Mouse (Mus musculus) ES-E14 (cell line): ENCODE results near the gene Nsg1.

Experiments
- CHD2 ChIP-seq: IDR thresholded peaks from 2 replicates; pipeline ENCODE4 v1.6.1; 2014; ENCODE audit warnings: mild to moderate bottlenecking, low read depth, low read length, inconsistent platforms
- ZC3H11A ChIP-seq: IDR thresholded peaks from 2 replicates; pipeline ENCODE4 v1.6.1; 2012; ENCODE audit warnings: low read depth, mild to moderate bottlenecking, inconsistent platforms, low read length, borderline replicate concordance
- ZNF384 ChIP-seq: IDR thresholded peaks from 2 replicates; pipeline ENCODE4 v1.6.1; 2012; ENCODE audit warnings: low read depth, low read length, inconsistent platforms

DNA sequence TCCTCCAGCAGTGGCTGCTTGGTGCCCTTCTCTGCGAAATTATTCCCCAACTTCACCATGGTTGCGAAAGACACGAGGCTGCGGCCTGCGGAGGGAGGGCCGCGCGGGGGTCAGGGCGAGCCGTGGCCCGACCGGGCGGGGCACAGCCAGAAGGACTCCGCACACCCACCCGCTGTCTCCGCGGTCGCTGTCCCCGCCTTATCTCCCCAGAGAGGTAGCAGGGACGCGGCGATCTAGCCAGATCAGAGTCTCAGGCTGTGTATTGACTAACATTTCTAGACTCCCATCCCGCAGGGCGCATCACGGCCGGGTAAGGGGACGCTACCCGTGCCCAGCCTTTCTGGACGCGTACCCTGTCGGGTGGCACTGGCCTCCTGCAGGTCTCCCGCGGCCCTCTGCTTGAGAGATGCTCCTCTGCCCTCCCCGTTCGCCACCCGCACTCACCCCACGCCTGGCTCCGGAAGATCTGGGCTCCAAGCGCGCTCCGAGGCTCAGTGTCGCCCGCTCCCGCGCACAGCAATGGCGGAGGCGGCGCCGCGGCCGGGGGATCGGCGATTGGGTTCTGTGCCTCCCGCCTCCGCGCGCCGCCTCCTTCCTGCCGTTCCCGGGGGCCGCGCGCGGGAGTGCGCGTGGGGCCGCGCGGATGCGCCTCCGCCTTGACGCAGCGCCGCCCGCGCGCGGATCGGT, 617 bp downstream of the Nsg1 start:
- TF ChIP-seq CHD2 (no peak), ZC3H11A (no peak), ZNF384 (no peak)
